Mouse (Mus musculus) spleen, postnatal 36 days (tissue): ENCODE measurements around the gene Tmem44.

Experiments used
- DNase-seq, 2 experiments: peaks; one replicate each; pipeline ENCODE4 v3.0.0; 2022; ENCODE audit warnings: low spot score in 2 of 2, mixed read lengths in 1 of 2

Tmem44 gene

GRCm38 (mm10) chr16:30518635-30519034 is 32.0 kb downstream of the Tmem44 start:
- no peak for DNase-seq

- DNase-seq: no peak
Observed at GRCm38 (mm10) chr16:30517666-30518283, 32.9 kb downstream of the Tmem44 start.

- DNase-seq: no peak
Observed at GRCm38 (mm10) chr16:30516993-30517392, 33.6 kb downstream of the Tmem44 start.

GRCm38 (mm10) chr16:30515418-30515817 is 35.2 kb downstream of the Tmem44 start:
- no peak for DNase-seq

GRCm38 (mm10) chr16:30513050-30514024 is 37.3 kb downstream of the Tmem44 start:
- DNase-seq: no peak

GRCm38 (mm10) chr16:30512375-30513049 is 38.1 kb downstream of the Tmem44 start:
- DNase-seq: peak in 1 of 2 experiments; percentile 27

- no peak for DNase-seq
Observed at GRCm38 (mm10) chr16:30511563-30512340, 38.9 kb downstream of the Tmem44 start.

- peak; percentile 86 to 88 for DNase-seq
Observed at GRCm38 (mm10) chr16:30510504-30511451, 39.9 kb downstream of the Tmem44 start.

- no peak for DNase-seq
Observed at GRCm38 (mm10) chr16:30510091-30510490, 40.6 kb downstream of the Tmem44 start.

GRCm38 (mm10) chr16:30509340-30509739 is 41.3 kb downstream of the Tmem44 start:
- DNase-seq: no peak

- no peak for DNase-seq
Observed at GRCm38 (mm10) chr16:30508738-30509137, 41.9 kb downstream of the Tmem44 start.

GRCm38 (mm10) chr16:30507120-30507519 is 43.5 kb downstream of the Tmem44 start:
- no peak for DNase-seq

- no peak for DNase-seq
Observed at GRCm38 (mm10) chr16:30505311-30506031, 45.2 kb downstream of the Tmem44 start.

- DNase-seq: no peak
Observed at GRCm38 (mm10) chr16:30504856-30505255, 45.8 kb downstream of the Tmem44 start.

- DNase-seq: peak; percentile 33 to 46
Observed at GRCm38 (mm10) chr16:30503958-30504357, 46.7 kb downstream of the Tmem44 start.

- no peak for DNase-seq
Observed at GRCm38 (mm10) chr16:30502221-30502891, 48.3 kb downstream of the Tmem44 start.

- DNase-seq: no peak
Observed at GRCm38 (mm10) chr16:30501621-30502020, 49.0 kb downstream of the Tmem44 start.

GRCm38 (mm10) chr16:30500223-30500622 is 50.4 kb downstream of the Tmem44 start:
- DNase-seq: no peak
